Mouse (Mus musculus) cortical plate, adult 2 months (tissue): ENCODE measurements at regions not wholly inside any gene's neighbourhood (a gene's known extent, or its start where the extent isn't known, plus 50 kb on each side); places are given as distances from the start of the nearest gene placed in this dataset.

ENCODE experiments used
- CTCF ChIP-seq: fragments of 200-500 bp; IDR thresholded peaks from 2 replicates; pipeline ENCODE4 v1.5.1; 2011; ENCODE audit warnings: mild to moderate bottlenecking, control low read depth, low read length; ENCODE audit not compliant: insufficient read depth; ENCODE audit errors: extremely low read depth
- POLR2A ChIP-seq: fragments of 200-500 bp; IDR thresholded peaks from 2 replicates; pipeline ENCODE4 v1.6.1; 2011; ENCODE audit warnings: mild to moderate bottlenecking, low read length, control low read depth; ENCODE audit not compliant: insufficient read depth; ENCODE audit errors: extremely low read depth

- TF ChIP-seq POLR2A (no peak), CTCF (peak; percentile 67)
Observed at GRCm38 (mm10) chr4:105941785-105942184, 152.1 kb downstream of the Gm12728 start.
